Mouse (Mus musculus) heart, embryonic 10.5 days (tissue): Measurements from ENCODE around the gene Smpdl3a. TPM values are rescaled to one million over a fixed set of nuclear protein-coding genes. Genes with fewer than 3 reads are reported as not detected.
A peak's percentile ranks its signal among the peaks of the same experiment; 100 is the strongest.

ENCODE experiments used
- DNase-seq: peaks from one replicate; pipeline ENCODE4 v3.0.0-alpha.2; 2017; ENCODE audit warnings: low spot score
- H3K27ac ChIP-seq: fragments of 300-500 bp; sonication (generic); 2 replicates; pipeline ENCODE4 v1.5.1; 2016; ENCODE audit warnings: mild to moderate bottlenecking
- H3K27me3 ChIP-seq: fragments of 300-500 bp; sonication (generic); 2 replicates; pipeline ENCODE4 v1.6.1; 2016; ENCODE audit warnings: mild to moderate bottlenecking; ENCODE audit not compliant: poor library complexity, insufficient read depth, severe bottlenecking
- H3K36me3 ChIP-seq: fragments of 300-500 bp; sonication (generic); 2 replicates; pipeline ENCODE4 v1.6.1; 2016; ENCODE audit warnings: mild to moderate bottlenecking, moderate library complexity
- H3K4me1 ChIP-seq: fragments of 300-500 bp; sonication (generic); 2 replicates; pipeline ENCODE4 v1.6.1; 2016; ENCODE audit warnings: mild to moderate bottlenecking
- H3K4me3 ChIP-seq: fragments of 300-500 bp; sonication (generic); 2 replicates; pipeline ENCODE4 v1.5.1; 2016; ENCODE audit warnings: mild to moderate bottlenecking, moderate library complexity
- H3K9me3 ChIP-seq: fragments of 300-500 bp; sonication (generic); 2 replicates; pipeline ENCODE4 v1.6.1; 2016; ENCODE audit warnings: mild to moderate bottlenecking, moderate library complexity
- WGBS: fragments of 180-500 bp; shearing (Covaris S2); methylation state at CpG from one replicate; pipeline ENCODE4 v1.1.7; 2016; 5-methylcytosine and 5-hydroxymethylcytosine counted together
- polyA plus RNA-seq: library from polyadenylated mRNA; unstranded; fragments of >200 nt; fragmentation: Nextera tagmentation; extraction: Ambion mirVana; gene quantifications from 2 replicates; pipeline ENCODE4 v1.2.1, GENCODE M21; 2016

The Smpdl3a gene
- 10.3 and 16.5 TPM in 2 replicates for polyA plus RNA-seq

DNA sequence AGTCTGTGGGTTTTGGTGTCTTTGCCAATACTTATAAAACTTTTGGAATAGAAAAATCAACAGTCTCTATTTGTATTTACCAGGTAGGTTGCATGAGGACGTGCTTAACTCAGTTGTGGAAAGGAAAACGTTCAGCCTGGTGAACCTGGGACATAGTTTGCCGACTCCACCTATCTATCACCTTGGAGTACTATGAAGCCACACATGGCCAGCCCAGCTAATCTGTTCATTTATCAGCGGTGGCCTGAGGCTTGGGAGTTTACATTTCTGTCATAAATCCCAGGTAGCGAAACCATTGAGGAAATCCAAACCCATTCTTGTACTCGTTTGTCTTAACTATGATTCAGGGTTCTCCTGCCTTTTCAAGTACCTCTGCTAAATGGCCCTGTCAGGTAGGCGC lies at the start of gene Smpdl3a:
Gene Smpdl3a, plus strand, starts transcription at position 318 of the 400 bp plus-strand sequence.
- no peak for DNase-seq
- Histone ChIP-seq H3K27ac (peak within 1 kb of the TSS; percentile 93), H3K9me3 (no peaks in the 10 kb centered on the region), H3K4me3 (peak within 1 kb of the TSS; percentile 72), H3K4me1 (peaks cover 6% of the 10 kb centered on the region; the same call in 1 of the 2 replicates), H3K27me3 (no peaks in the 10 kb centered on the region), H3K36me3 (no peaks in the 10 kb centered on the region)
- 75% methylated on average over 7 of the region's 7 CpGs for WGBS

DNA sequence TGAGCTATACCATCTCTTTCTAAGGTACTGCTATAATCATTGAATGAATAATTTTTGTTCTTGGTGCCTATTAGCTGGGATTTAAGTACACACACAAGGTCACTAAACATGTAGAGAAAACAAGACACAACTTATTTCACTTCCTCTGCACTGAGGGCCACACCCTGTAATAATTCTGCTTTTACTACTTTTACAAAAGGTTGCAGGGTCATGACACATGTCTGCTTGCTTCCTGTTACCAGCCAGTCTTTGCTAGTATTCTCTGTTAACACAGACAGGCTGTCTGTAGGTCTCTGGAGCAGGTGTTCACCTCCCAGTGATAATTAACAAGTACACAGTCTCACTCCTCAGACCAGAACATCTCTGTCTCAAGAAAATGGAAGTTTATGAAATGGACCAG lies 48.7 kb upstream of the Smpdl3a start:
- Histone ChIP-seq H3K27me3 (no peaks in the 10 kb centered on the region), H3K4me3 (no peak overlapping the region), H3K27ac (no peak overlapping the region), H3K36me3 (no peaks in the 10 kb centered on the region), H3K4me1 (no peaks in the 10 kb centered on the region), H3K9me3 (no peaks in the 10 kb centered on the region)
- DNase-seq: no peak

DNA sequence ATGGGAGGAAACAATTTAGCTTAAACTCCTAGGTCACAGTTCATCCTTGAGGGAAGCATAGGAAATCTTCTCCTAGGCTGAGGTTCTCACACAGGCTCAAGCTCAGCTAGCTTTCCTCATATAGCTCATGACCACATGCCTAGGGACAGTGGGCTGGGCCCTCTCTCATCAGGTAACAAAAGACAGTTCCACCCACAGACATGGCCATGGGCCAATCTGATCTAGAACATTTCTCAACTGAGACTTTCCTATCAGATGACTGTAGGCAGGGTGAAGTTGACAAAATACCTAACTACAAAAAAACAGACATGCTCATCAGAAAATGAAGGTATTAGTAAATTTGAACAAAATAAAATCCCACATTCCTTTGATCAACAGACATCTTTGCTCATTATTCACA lies 47.0 kb upstream of the Smpdl3a start:
- no peak for DNase-seq
- H3K27ac ChIP-seq: no peak overlapping the region
- H3K4me3 ChIP-seq: no peak overlapping the region
- no peaks in the 10 kb centered on the region for H3K27me3 ChIP-seq
- H3K36me3 ChIP-seq: no peaks in the 10 kb centered on the region
- H3K4me1 ChIP-seq: no peaks in the 10 kb centered on the region
- no peaks in the 10 kb centered on the region for H3K9me3 ChIP-seq

DNA sequence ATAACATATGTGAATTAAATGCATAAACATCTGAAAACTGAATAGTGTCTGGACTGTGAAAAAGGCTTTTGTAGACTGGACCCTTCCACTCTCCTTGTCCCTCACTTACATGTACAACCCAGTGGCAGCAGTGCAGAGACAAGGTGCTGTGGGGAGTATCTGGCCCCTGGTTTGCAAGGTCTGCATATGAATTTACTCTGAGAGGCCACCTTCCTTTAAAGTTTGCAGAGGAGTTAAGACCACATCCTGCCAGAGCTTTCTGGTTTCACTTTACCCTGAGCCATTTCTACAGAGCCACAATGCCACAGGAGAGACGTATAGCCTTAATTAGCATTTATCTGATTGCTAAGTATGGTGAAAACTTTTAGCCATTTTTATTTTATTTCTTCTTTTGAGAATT lies 40.8 kb upstream of the Smpdl3a start:
- H3K27me3 ChIP-seq: no peaks in the 10 kb centered on the region
- no peaks in the 10 kb centered on the region for H3K9me3 ChIP-seq
- no peak overlapping the region for H3K27ac ChIP-seq
- WGBS: 87% methylated on average over 1 of the region's 1 CpGs
- no peak overlapping the region for H3K4me3 ChIP-seq
- H3K4me1 ChIP-seq: no peaks in the 10 kb centered on the region
- H3K36me3 ChIP-seq: no peaks in the 10 kb centered on the region
- no peak for DNase-seq

DNA sequence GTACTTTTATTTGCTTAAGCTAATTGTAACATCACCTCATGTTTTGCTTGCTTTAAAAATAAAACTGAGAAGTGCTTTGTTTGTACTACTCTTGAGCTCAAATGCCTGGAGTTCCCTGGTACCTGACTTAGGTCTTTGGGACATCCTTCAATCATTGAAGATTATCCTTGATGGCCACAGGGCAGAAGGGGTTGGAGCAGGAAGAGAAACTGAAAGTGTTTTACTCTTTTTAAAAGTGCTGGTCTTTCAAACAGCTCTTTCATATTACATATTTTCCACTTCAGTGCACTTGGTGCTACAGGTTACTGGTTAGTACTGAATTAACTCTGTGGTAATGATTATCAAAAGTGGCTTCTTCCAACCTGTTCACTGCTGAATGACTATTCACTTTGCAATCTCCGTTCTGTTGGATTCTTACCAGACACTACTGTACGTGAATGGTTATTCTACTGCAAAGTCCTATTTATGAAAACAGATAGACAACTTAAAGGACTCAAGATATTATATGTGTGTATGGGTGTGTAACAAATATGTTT lies 38.9 kb upstream of the Smpdl3a start:
- no peak overlapping the region for H3K4me3 ChIP-seq
- 90% methylated on average over 2 of the region's 2 CpGs for WGBS

DNA sequence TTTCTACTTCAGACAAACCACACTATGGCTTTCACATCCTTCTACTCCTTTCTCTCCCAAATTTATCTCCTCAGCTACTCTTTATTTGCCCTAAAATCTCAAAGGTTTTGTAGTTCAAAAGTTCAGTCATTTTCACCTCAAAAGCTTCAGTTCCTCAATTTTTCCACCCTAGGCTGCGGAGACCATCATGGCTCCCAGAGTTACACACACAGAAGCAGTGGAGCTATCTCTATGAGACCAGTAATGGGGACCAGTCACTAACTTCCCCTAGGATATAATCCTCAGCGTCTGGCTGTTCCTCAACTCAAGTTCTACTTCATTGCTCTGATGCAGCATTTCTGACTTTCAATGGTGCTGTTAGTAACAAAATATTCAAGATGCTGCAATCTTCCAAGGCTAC lies 35.1 kb upstream of the Smpdl3a start:
- no peak for DNase-seq
- no peaks in the 10 kb centered on the region for H3K9me3 ChIP-seq
- H3K4me1 ChIP-seq: no peaks in the 10 kb centered on the region
- no peaks in the 10 kb centered on the region for H3K27me3 ChIP-seq
- no peak overlapping the region for H3K27ac ChIP-seq
- H3K36me3 ChIP-seq: no peaks in the 10 kb centered on the region
- WGBS: 85% methylated on average over 2 of the region's 2 CpGs
- no peak overlapping the region for H3K4me3 ChIP-seq

More for the DNA sequence above, 38.9 kb upstream of the Smpdl3a start:
- Histone ChIP-seq H3K27me3 (no peaks in the 10 kb centered on the region), H3K9me3 (no peaks in the 10 kb centered on the region), H3K27ac (no peak overlapping the region), H3K4me1 (no peaks in the 10 kb centered on the region), H3K36me3 (no peaks in the 10 kb centered on the region)
- no peak for DNase-seq

DNA sequence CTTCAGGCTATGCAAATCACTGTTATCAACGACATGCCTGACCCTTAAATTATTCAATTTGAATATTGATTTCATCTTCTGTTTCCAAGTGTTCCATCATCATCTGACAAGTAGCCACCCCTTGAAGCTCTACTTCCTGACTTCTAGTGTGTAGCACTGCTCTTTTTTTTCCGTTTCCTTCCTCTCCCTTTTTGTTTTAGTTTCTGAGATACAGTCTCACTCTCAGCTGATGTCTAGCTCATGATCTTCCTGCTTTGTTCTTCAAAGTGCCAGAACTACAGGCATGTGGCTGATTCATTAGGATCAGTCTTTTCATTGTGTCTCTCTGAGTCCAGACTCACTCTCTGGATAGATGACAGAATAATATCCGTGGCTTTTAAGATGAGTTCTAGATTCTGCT lies 33.4 kb upstream of the Smpdl3a start:
- no peaks in the 10 kb centered on the region for H3K4me1 ChIP-seq
- H3K4me3 ChIP-seq: no peak overlapping the region
- DNase-seq: no peak
- no peaks in the 10 kb centered on the region for H3K9me3 ChIP-seq
- no peak overlapping the region for H3K27ac ChIP-seq
- H3K36me3 ChIP-seq: no peaks in the 10 kb centered on the region
- H3K27me3 ChIP-seq: no peaks in the 10 kb centered on the region
- WGBS: 56% methylated on average over 3 of the region's 3 CpGs

DNA sequence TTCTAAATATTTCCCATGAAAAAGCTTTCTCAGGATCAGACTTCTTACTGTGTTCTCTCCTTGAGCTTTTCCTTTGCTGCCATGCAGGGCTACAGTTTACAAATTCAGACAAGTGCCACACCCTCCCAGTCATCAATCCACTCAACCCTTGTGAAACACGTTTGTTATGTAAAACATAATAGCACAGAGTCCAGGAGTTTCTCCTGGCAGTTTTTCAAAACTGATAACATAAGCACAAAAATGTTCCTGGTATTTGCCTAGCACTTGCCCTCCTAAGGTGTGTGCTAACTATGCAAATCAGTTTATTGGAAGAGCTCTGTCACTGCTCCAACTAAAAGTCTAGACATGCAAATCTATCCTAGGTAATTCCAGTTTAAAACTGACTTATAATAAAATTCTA lies 31.1 kb upstream of the Smpdl3a start:
- 27% methylated on average over 1 of the region's 1 CpGs for WGBS
- Histone ChIP-seq H3K27ac (no peak overlapping the region), H3K4me1 (no peaks in the 10 kb centered on the region), H3K27me3 (no peaks in the 10 kb centered on the region), H3K9me3 (no peaks in the 10 kb centered on the region), H3K36me3 (no peaks in the 10 kb centered on the region), H3K4me3 (no peak overlapping the region)
- no peak for DNase-seq

DNA sequence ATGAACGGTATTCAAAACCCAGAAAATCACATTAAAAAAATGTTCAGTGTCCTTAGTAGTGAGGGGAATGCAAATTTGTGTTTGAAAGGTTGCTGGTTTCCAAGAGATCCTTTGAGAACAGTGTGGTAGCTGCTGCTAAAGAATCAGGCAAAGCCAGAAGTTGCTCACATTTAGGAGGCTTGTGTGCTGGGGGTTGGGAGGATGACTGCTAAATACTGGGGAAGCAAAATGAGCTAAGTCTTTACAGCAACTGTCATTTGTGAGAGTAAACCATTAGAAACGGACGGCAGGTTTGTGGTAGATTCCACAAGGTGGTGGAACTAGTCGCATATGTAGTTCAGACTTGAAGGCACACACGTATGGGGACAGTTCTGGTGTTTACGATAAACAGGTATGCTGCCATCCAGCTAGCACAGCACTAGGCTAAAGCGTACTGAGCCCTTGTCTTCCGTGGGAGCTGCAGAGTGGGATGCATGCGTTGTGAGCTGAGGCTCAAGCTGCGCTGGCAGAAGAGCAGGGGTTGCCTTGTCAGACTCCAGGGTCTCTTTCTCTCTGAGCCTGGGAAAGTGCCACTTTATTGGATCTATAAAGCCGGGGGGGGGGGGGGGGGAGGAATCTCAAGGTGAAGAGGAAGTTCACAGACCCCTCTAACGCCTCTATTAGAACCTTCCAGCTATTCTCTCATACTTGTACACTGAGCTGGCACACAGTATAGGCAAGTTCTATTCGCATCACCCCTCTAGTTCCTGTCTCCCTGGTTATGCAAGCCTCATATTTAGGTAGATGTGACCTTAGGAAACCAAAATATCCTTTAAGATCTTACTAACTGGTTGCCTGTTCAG lies 10.6 kb upstream of the Smpdl3a start:
- H3K4me1 ChIP-seq: peaks cover 6% of the 10 kb centered on the region; the same call in 1 of the 2 replicates
- no peak for DNase-seq
- no peaks in the 10 kb centered on the region for H3K9me3 ChIP-seq
- no peaks in the 10 kb centered on the region for H3K36me3 ChIP-seq
- 52% methylated on average over 12 of the region's 13 CpGs for WGBS
- H3K27ac ChIP-seq: no peak overlapping the region
- H3K27me3 ChIP-seq: no peaks in the 10 kb centered on the region
- no peak overlapping the region for H3K4me3 ChIP-seq

DNA sequence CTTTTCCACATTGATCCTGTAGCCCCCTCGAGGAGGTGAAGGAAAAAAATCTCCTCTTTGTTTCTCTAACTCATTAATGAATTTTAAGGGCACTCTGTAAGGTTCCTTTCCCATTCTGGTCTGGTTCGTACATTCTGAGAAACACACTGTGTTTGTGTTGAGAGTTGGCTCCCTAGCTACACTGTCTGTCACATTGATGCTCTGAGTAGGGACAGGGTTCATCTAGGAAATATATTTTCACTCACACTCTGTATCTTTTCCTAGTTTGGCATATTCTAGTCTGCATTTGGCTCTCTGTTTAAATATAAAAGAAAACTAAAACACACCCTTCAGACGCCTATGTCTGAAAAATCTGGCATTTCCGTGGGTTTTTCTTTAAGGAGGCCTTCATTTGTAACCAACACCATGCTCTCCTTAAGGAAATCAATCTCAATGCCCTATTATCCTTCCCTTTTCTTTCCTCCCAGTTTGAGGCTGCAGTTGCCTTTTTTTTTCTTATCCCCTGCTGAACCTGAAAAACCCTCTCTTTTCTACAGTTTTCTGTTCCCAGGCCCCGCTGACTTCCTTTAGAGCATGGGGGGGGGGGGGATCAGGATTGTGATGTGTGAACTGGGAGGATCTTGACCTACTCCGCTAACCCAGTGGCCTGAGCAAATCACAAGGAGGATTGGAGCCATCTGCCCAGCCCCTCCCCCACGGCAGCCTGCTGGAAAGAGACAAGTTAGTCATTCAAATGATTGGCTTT lies 9.8 kb upstream of the Smpdl3a start:
- DNase-seq: peak; percentile 82
- H3K27ac ChIP-seq: no peak overlapping the region
- WGBS: 25% methylated on average over 7 of the region's 7 CpGs

DNA sequence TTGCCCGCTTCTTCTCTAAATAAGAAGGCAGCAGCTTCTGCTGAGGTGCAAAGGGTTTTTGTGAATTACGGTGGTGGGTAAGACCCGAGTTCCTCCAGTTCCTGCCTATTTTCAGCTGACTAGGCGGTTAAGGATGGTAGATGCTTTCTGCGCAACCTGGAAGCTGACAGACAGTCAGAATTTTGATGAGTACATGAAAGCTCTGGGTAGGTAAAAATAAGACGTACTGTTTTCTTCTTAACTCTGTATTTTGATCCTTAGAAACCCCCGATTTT lies 9.3 kb upstream of the Smpdl3a start, which contains the start of gene Fabp7:
Gene Fabp7, plus strand, starts transcription at position 6 of the 275 bp plus-strand sequence.
- 29% methylated on average over 7 of the region's 7 CpGs for WGBS
- no peaks in the 10 kb centered on the region for H3K36me3 ChIP-seq
- H3K4me1 ChIP-seq: peaks cover 6% of the 10 kb centered on the region; the same call in 1 of the 2 replicates
- H3K27ac ChIP-seq: no peak within 1 kb of the TSS
- H3K4me3 ChIP-seq: peak within 1 kb of the TSS; percentile 13; the same call in 1 of the 2 replicates
- no peak for DNase-seq
- H3K9me3 ChIP-seq: no peaks in the 10 kb centered on the region
- no peaks in the 10 kb centered on the region for H3K27me3 ChIP-seq

More for the DNA sequence above, 9.8 kb upstream of the Smpdl3a start:
- H3K27me3 ChIP-seq: no peaks in the 10 kb centered on the region
- H3K4me1 ChIP-seq: peaks cover 6% of the 10 kb centered on the region; the same call in 1 of the 2 replicates
- H3K4me3 ChIP-seq: peak overlapping the region; percentile 13; the same call in 1 of the 2 replicates
- H3K36me3 ChIP-seq: no peaks in the 10 kb centered on the region
- H3K9me3 ChIP-seq: no peaks in the 10 kb centered on the region

DNA sequence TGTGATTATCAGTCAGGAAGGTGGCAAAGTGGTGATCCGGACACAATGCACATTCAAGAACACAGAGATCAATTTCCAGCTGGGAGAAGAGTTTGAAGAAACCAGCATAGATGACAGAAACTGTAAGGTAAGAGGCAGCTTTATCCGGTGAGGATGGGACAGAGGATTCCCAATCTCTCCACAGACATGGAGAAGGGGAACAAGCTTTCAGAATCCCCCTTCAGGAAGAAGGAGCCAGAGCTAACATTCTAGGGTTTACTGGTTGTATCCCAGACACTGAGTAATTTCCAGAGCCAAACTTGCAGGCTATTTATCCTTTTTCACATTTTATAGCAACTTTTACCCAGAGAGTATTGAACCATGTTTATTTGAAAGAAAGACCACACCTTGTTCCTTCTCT lies 8.6 kb upstream of the Smpdl3a start:
- Histone ChIP-seq H3K36me3 (no peaks in the 10 kb centered on the region), H3K4me3 (no peak overlapping the region), H3K4me1 (peaks cover 6% of the 10 kb centered on the region; the same call in 1 of the 2 replicates), H3K27ac (no peak overlapping the region), H3K27me3 (no peaks in the 10 kb centered on the region), H3K9me3 (no peaks in the 10 kb centered on the region)
- WGBS: 66% methylated on average over 2 of the region's 2 CpGs
- no peak for DNase-seq

DNA sequence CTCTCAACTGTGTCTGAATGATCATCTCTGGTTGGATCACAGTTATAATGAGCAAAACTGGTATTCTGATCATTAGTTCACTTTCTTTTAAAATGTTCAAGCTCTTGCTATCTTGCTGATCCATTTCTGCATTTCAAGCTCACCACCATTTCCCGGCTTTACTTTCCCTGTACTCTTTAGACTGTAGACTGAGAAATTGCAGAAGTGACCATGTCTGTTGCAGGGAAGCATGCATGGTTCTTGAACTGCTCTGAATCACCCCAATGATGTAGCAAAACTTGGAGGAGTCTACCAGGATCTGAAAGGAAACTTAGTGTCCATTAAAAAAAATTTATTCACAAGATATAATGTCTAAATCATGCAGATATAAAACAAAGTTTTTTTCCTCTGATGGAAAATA lies 1.2 kb upstream of the Smpdl3a start:
- H3K4me3 ChIP-seq: no peak overlapping the region
- H3K27me3 ChIP-seq: no peaks in the 10 kb centered on the region
- H3K36me3 ChIP-seq: no peaks in the 10 kb centered on the region
- peaks cover 6% of the 10 kb centered on the region; the same call in 1 of the 2 replicates for H3K4me1 ChIP-seq
- no peak for DNase-seq
- H3K27ac ChIP-seq: no peak overlapping the region
- 85% methylated on average over 1 of the region's 1 CpGs for WGBS
- H3K9me3 ChIP-seq: no peaks in the 10 kb centered on the region
